In the genomic region with DNA sequence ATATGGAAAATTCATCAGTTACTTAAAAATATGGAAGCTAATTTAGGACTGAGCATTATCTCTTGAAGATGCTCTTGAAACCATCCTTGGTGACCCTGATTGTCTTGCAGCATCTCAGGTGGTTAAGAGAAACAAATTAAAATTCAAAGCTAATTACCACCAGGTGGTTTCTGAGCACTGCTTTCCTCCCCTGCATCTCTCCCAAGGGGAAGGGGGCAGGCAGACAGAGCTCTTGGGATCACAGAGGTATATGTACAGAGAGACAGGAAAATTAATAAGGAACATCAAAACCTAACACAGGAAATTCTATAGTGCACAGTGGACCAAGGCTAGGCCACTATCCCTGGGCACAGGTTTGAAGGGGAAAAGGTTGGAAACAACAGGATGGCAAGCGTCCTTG, we compare ENCODE assay signal across 8 mouse cellular contexts. TPM values are rescaled to one million over a fixed set of nuclear protein-coding genes. Genes with fewer than 3 reads are reported as not detected.
DNase-seq lines count a peak whose midpoint lies in the region; ATAC-seq and TF ChIP-seq lines count a peak whose summit lies in the region.

No protein-coding gene starts in this region.

- H3K27ac ChIP-seq in heart, postnatal 0 days (ENCODE audit: low read depth) = peak overlapping the region; percentile 58; the same call in 1 of the 2 replicates
- peak overlapping the region; percentile 72 for H3K27ac ChIP-seq in liver, postnatal 0 days (ENCODE audit: low read depth)

- ATAC-seq in heart, postnatal 0 days (ENCODE audit: insufficient read depth, low read depth) = no peak
- no peak for ATAC-seq in liver, postnatal 0 days

- no peaks in the 10 kb centered on the region for H3K4me1 ChIP-seq in heart, postnatal 0 days (ENCODE audit: control insufficient read depth, insufficient read depth)
- peaks cover 13% of the 10 kb centered on the region; the same call in 1 of the 2 replicates for H3K4me1 ChIP-seq in liver, postnatal 0 days (ENCODE audit: insufficient read depth)

- 77% methylated on average over 1 of the region's 1 CpGs for WGBS in heart, postnatal 0 days
- WGBS in liver, postnatal 0 days (ENCODE audit: insufficient replicate concordance) = 59% methylated on average over 1 of the region's 1 CpGs

- no peak for TF ChIP-seq CTCF in brain, embryonic 14.5 days (IDR thresholded peaks at IDR 0.05; ENCODE audit: borderline replicate concordance, extremely low read depth, insufficient read depth, insufficient read length)
- TF ChIP-seq CTCF in heart, postnatal 0 days (IDR thresholded peaks at IDR 0.05; ENCODE audit: low read depth) = no peak
- no peak for TF ChIP-seq CTCF in liver, postnatal 0 days (IDR thresholded peaks at IDR 0.05; ENCODE audit: low read depth)

- peak; percentile 0 for DNase-seq in kidney, postnatal 14 days
- no peak for DNase-seq in kidney, adult 9 months
- peak; percentile 4 for DNase-seq in brain, embryonic 14.5 days (ENCODE audit: low read depth)
- no peak for DNase-seq in heart, postnatal 0 days (ENCODE audit: low spot score)
- DNase-seq in liver, postnatal 0 days = no peak
- no peak for DNase-seq in frontal cortex, postnatal 25 days (ENCODE audit: low spot score in 2 of 2)
- DNase-seq in urinary bladder, adult 2 months (ENCODE audit: low spot score) = no peak
- no peak for DNase-seq in left cerebral cortex, adult 18-20 months (ENCODE audit: low spot score in 2 of 2)

- H3K4me2 ChIP-seq in heart, postnatal 0 days (ENCODE audit: low read depth, low read length) = peak overlapping the region; percentile 63
- peak overlapping the region; percentile 74 for H3K4me2 ChIP-seq in liver, postnatal 0 days (ENCODE audit: low read depth, low read length)

- H3K4me3 ChIP-seq in heart, postnatal 0 days (ENCODE audit: low read depth, low read length) = peak overlapping the region; percentile 52
- peak overlapping the region; percentile 65 for H3K4me3 ChIP-seq in liver, postnatal 0 days (ENCODE audit: low read depth, low read length)

- peak overlapping the region; percentile 23; the same call in 1 of the 2 replicates for H3K9ac ChIP-seq in heart, postnatal 0 days (replicated peaks; ENCODE audit: low read depth, low read length)
- H3K9ac ChIP-seq in liver, postnatal 0 days (replicated peaks) = peak overlapping the region; percentile 58; the same call in 1 of the 2 replicates

- H3K9me3 ChIP-seq in heart, postnatal 0 days (replicated peaks; ENCODE audit: control insufficient read depth, low read length) = no peaks in the 10 kb centered on the region
- no peaks in the 10 kb centered on the region for H3K9me3 ChIP-seq in liver, postnatal 0 days (ENCODE audit: low read length)

- H3K27me3 ChIP-seq in heart, postnatal 0 days (ENCODE audit: control insufficient read depth, insufficient read depth, low read length) = no peaks in the 10 kb centered on the region
- H3K27me3 ChIP-seq in liver, postnatal 0 days (ENCODE audit: insufficient read depth, low read length) = no peaks in the 10 kb centered on the region

- no peak for TF ChIP-seq EP300 in heart, postnatal 0 days (IDR thresholded peaks at IDR 0.05; ENCODE audit: low read depth)
- no peak for TF ChIP-seq EP300 in liver, postnatal 0 days (IDR thresholded peaks at IDR 0.05; ENCODE audit: low read depth)

- TF ChIP-seq POLR2A in brain, embryonic 14.5 days (IDR thresholded peaks at IDR 0.05; ENCODE audit: borderline replicate concordance, extremely low read depth, insufficient read depth, insufficient read length, poor library complexity, severe bottlenecking) = no peak

- H3K36me3 ChIP-seq in heart, postnatal 0 days (replicated peaks; ENCODE audit: control insufficient read depth, insufficient read depth, low read length) = no peaks in the 10 kb centered on the region
- no peaks in the 10 kb centered on the region for H3K36me3 ChIP-seq in liver, postnatal 0 days (replicated peaks; ENCODE audit: insufficient read depth, low read length)

RNA-seq across cellular contexts. Expression of a gene that starts 0.5 kb away (rescaled TPM):
- 2.2 and 2.3 TPM in 2 replicates for polyA plus RNA-seq in brain, embryonic 14.5 days (2012; rRNA removed)
- 0.54 and 2.7 TPM in 2 replicates for total RNA-seq in heart, postnatal 0 days (2014; rRNA removed; ENCODE audit: low replicate concordance)
- 0.61 and 0.91 TPM in 2 replicates for polyA plus RNA-seq in heart, postnatal 0 days (2015; fragmentation: Nextera tagmentation; extraction: Ambion mirVana)
- polyA plus RNA-seq in liver, postnatal 0 days (2015; fragmentation: Nextera tagmentation; extraction: Ambion mirVana) = 0.63 and 0.65 TPM in 2 replicates
- polyA plus RNA-seq in urinary bladder, adult 2 months (2012; rRNA removed) = 5.4 and 5.5 TPM in 2 replicates
- total RNA-seq in left cerebral cortex, adult 18-20 months (2021) = 1 to 10 TPM; 3.1 TPM

RNA-seq across cellular contexts. Expression of a gene that starts 26.6 kb away (rescaled TPM):
- 1.8 and 2.6 TPM in 2 replicates for polyA plus RNA-seq in brain, embryonic 14.5 days (2012; rRNA removed)
- not detected in 2 replicates for total RNA-seq in heart, postnatal 0 days (2014; rRNA removed; ENCODE audit: low replicate concordance)
- polyA plus RNA-seq in heart, postnatal 0 days (2015; fragmentation: Nextera tagmentation; extraction: Ambion mirVana) = 0.86 and 1.3 TPM in 2 replicates
- 0.19 and 0.39 TPM in 2 replicates for polyA plus RNA-seq in liver, postnatal 0 days (2015; fragmentation: Nextera tagmentation; extraction: Ambion mirVana)
- polyA plus RNA-seq in urinary bladder, adult 2 months (2012; rRNA removed) = 1.8 and 2.4 TPM in 2 replicates
- total RNA-seq in left cerebral cortex, adult 18-20 months (2021) = 1 to 10 TPM; 5.1 to 7.2 TPM

RNA-seq across cellular contexts. Expression of a gene that starts 27.5 kb away (rescaled TPM):
- polyA plus RNA-seq in brain, embryonic 14.5 days (2012; rRNA removed) = 0.30 TPM in 1 of 2 replicates, not detected in the other
- not detected in 2 replicates for total RNA-seq in heart, postnatal 0 days (2014; rRNA removed; ENCODE audit: low replicate concordance)
- polyA plus RNA-seq in heart, postnatal 0 days (2015; fragmentation: Nextera tagmentation; extraction: Ambion mirVana) = 0.30 TPM in 1 of 2 replicates, not detected in the other
- 0.25 TPM in 1 of 2 replicates, not detected in the other for polyA plus RNA-seq in liver, postnatal 0 days (2015; fragmentation: Nextera tagmentation; extraction: Ambion mirVana)
- polyA plus RNA-seq in urinary bladder, adult 2 months (2012; rRNA removed) = 0.43 and 0.47 TPM in 2 replicates
- total RNA-seq in left cerebral cortex, adult 18-20 months (2021) = 1 to 10 TPM in 1 of 2 experiments, not detected in 1; 3.6 TPM

RNA-seq across cellular contexts. Expression of a gene that starts 27.5 kb away (rescaled TPM):
- 0.66 and 0.70 TPM in 2 replicates for polyA plus RNA-seq in brain, embryonic 14.5 days (2012; rRNA removed)
- total RNA-seq in heart, postnatal 0 days (2014; rRNA removed; ENCODE audit: low replicate concordance) = 0.84 and 2.7 TPM in 2 replicates
- polyA plus RNA-seq in heart, postnatal 0 days (2015; fragmentation: Nextera tagmentation; extraction: Ambion mirVana) = 0.31 and 0.47 TPM in 2 replicates
- 0.45 and 0.52 TPM in 2 replicates for polyA plus RNA-seq in liver, postnatal 0 days (2015; fragmentation: Nextera tagmentation; extraction: Ambion mirVana)
- 1.5 and 1.7 TPM in 2 replicates for polyA plus RNA-seq in urinary bladder, adult 2 months (2012; rRNA removed)
- under 1 TPM; 0.77 to 0.91 TPM for total RNA-seq in left cerebral cortex, adult 18-20 months (2021)

RNA-seq across cellular contexts. Expression of a gene that starts 42.7 kb away (rescaled TPM):
- polyA plus RNA-seq in brain, embryonic 14.5 days (2012; rRNA removed) = not detected in 2 replicates
- total RNA-seq in heart, postnatal 0 days (2014; rRNA removed; ENCODE audit: low replicate concordance) = 0.39 TPM in 1 of 2 replicates, not detected in the other
- 0.44 and 0.57 TPM in 2 replicates for polyA plus RNA-seq in heart, postnatal 0 days (2015; fragmentation: Nextera tagmentation; extraction: Ambion mirVana)
- 0.42 TPM in 1 of 2 replicates, not detected in the other for polyA plus RNA-seq in liver, postnatal 0 days (2015; fragmentation: Nextera tagmentation; extraction: Ambion mirVana)
- 0.32 and 0.45 TPM in 2 replicates for polyA plus RNA-seq in urinary bladder, adult 2 months (2012; rRNA removed)
- not detected for total RNA-seq in left cerebral cortex, adult 18-20 months (2021)

Comparison
In these comparisons a context has a peak if more than half of its experiments do, and no peak if none do; other contexts are left out.
1. DNase-seq: peak in kidney, postnatal 14 days (single experiment) and brain, embryonic 14.5 days (single experiment); none in kidney, adult 9 months (single experiment), heart, postnatal 0 days (single experiment), liver, postnatal 0 days (single experiment), frontal cortex, postnatal 25 days (0 of 2), urinary bladder, adult 2 months (single experiment) and left cerebral cortex, adult 18-20 months (0 of 2).